Mouse (Mus musculus): ENCODE data around the gene Col11a2.

- no peak for TF ChIP-seq CTCF (IDR thresholded peaks at IDR 0.05)
- TF ChIP-seq POLR2A (IDR thresholded peaks at IDR 0.05; ENCODE audit: insufficient read depth, low read depth, low read length) = no peak
- TF ChIP-seq EP300 (IDR thresholded peaks at IDR 0.05; ENCODE audit: insufficient read depth, low read depth, low read length) = no peak
These were observed 48.9 kb downstream of the Col11a2 start for GRCm38 (mm10) chr17:34088124-34088523.
